Mouse (Mus musculus): ENCODE results near the gene Rnf167.

DNA sequence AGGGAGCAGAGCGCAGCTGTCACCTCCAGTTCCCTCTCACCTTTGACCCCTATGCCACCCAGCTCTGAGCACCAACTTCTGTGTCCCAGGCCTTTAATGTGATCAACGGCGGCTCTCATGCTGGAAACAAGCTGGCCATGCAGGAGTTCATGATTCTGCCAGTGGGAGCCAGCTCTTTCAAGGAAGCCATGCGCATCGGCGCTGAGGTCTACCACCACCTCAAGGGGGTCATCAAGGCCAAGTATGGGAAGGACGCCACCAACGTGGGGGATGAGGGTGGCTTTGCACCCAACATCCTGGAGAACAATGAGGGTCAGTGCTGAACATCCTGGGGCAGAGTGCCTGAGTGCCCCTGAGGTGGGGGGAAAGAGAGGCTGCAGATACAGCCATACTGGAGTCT is 13.5 kb downstream of the Rnf167 start:
- TF ChIP-seq MYOG (IDR thresholded peaks at IDR 0.05; ENCODE audit: control insufficient read depth, extremely low read depth, insufficient read length) (no peak), CTCF (IDR thresholded peaks at IDR 0.05; ENCODE audit: control insufficient read depth, insufficient read depth, insufficient read length) (no peak), FOSL1 (IDR thresholded peaks at IDR 0.05; ENCODE audit: insufficient read depth, low read length, poor library complexity, severe bottlenecking) (no peak)
